Mouse (Mus musculus) macrophage (primary cell): ENCODE data around the gene Zfp185. TPM values are rescaled to one million over a fixed set of nuclear protein-coding genes. Genes with fewer than 3 reads are reported as not detected.

Experiments used
- H3K27ac ChIP-seq: fragments of 350-480 bp; formaldehyde crosslinking; 2 replicates; pipeline ENCODE4 v1.9.0; 2021
- H3K36me3 ChIP-seq: fragments of 350-480 bp; formaldehyde crosslinking; 2 replicates; pipeline ENCODE4 v1.9.0; 2021; ENCODE audit errors: inconsistent target
- H3K4me3 ChIP-seq: fragments of 350-480 bp; formaldehyde crosslinking; 2 replicates; pipeline ENCODE4 v1.9.0; 2021; ENCODE audit errors: inconsistent target
- H3K79me2 ChIP-seq: fragments of 350-480 bp; formaldehyde crosslinking; 2 replicates; pipeline ENCODE4 v1.9.0; 2021; ENCODE audit errors: inconsistent target
- WGBS: methylation state at CpG from one replicate; pipeline ENCODE4 v1.1.7; 2026; ENCODE audit warnings: inconsistent platforms; ENCODE audit not compliant: missing documents; 5-methylcytosine and 5-hydroxymethylcytosine counted together
- polyA plus RNA-seq: library from polyadenylated mRNA; stranded (reverse); fragments of 250-400 nt; gene quantifications from 3 replicates; pipeline ENCODE4 v1.2.4, GENCODE M21; 2018; ENCODE audit warnings: inconsistent platforms
- total RNA-seq, 78 experiments: library from RNA; depleted of rRNA; stranded (reverse); fragments of 250-400 nt; gene quantifications; 1 replicate in 9 of 78; 2 replicates in 24 of 78; 3 replicates in 43 of 78; 4 replicates in 2 of 78; pipeline ENCODE4 v1.2.4; 2018; ENCODE audit warnings: inconsistent platforms in 56 of 78

Gene Zfp185
- total RNA-seq (2018; cell fraction: chromatin; rRNA removed): under 1 TPM in 1 of 26 experiments, not detected in 25; 0.35 TPM
- not detected for total RNA-seq (2018; cell fraction: cytosol; rRNA removed)
- total RNA-seq (2018; cell fraction: nucleus; rRNA removed): not detected
- polyA plus RNA-seq: not detected in 3 replicates

DNA sequence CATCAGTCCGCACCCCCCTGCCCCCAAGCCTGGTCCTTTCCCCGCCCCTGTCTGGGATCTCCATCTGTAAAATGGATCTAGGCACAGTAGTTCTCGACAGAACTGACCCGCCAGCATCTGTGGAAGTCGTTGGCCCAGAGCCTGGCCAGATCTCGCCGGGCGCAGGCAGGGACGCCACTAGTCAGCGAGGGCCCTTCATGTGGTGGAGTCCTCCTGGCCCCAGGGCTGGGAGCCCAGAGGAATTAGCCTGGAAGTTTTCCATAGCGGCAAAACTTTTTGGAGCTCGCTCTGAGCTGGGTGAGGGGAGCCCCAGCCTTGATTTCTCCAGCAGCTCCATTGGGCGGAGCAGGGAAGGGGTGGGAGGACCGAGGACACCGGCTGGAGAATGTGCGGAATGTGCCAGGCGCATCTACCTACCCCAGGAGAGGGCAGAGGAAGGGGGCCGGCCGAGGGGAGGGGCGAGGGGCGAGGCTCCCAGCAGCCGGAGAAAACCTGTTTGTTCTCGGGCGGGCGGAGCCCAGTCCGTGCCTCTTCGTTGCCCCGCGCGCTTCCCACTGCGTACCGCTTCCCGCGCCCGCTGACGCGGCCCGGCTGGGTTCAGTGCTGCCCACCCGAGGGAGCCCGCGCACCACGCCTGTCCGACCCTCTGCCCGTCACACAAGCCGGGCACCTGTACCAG is at the start of gene Zfp185:
Gene Zfp185 (plus strand): TSS at position 499 of the 679 bp plus-strand sequence.
- WGBS: 30% methylated on average over 25 of the region's 45 CpGs
- no peak within 1 kb of the TSS for H3K27ac ChIP-seq

DNA sequence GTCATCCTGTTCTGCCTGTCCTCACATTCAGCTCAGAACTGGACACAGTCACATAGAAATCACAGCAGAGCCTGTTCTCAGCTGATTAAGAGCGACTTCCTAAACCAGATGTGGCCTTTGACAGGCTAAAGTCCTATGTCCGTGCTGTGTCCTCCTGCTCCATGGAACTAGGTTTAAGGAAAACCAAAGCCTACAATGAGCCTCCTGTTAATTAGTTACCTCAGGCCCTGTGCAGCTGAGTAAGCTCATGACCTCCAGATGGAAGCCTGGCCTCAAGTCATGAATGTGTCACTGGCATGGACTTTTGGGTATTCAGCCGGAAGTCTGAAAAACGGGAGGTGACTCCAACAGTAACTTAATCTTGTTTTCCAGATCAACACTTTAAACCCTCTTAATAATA is 33.7 kb upstream of the Zfp185 start:
- no peak overlapping the region for H3K27ac ChIP-seq
- no peaks in the 10 kb centered on the region; the same call in 1 of the 2 replicates for H3K36me3 ChIP-seq
- H3K79me2 ChIP-seq: no peaks in the 10 kb centered on the region
- H3K4me3 ChIP-seq: no peak overlapping the region
- 87% methylated on average over 4 of the region's 4 CpGs for WGBS

More for the DNA sequence above, at the start of gene Zfp185:
- Histone ChIP-seq H3K79me2 (no peaks in the 10 kb centered on the region), H3K36me3 (no peaks in the 10 kb centered on the region), H3K4me3 (no peak within 1 kb of the TSS)

DNA sequence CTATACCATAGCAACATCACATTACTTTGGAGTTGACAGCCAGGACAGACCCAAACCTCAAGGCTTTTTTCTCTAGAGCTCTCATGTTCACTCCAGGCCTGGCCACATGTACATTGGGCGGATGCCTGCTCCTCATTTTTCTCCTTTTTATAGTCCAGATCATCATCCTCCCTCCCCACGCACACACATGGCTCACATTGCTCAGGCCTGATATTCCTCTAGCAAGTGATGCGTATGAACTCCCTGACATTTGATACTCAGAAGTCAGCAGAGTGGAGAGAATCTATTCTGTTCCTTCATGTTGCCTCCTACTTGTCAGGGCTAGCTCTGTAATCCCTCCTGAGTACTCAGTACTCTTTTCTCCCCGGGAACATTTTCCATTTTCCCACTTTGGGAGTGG is 30.7 kb upstream of the Zfp185 start:
- no peaks in the 10 kb centered on the region for H3K79me2 ChIP-seq
- H3K27ac ChIP-seq: no peak overlapping the region
- no peaks in the 10 kb centered on the region for H3K36me3 ChIP-seq
- H3K4me3 ChIP-seq: no peak overlapping the region
- WGBS: 84% methylated on average over 3 of the region's 4 CpGs

DNA sequence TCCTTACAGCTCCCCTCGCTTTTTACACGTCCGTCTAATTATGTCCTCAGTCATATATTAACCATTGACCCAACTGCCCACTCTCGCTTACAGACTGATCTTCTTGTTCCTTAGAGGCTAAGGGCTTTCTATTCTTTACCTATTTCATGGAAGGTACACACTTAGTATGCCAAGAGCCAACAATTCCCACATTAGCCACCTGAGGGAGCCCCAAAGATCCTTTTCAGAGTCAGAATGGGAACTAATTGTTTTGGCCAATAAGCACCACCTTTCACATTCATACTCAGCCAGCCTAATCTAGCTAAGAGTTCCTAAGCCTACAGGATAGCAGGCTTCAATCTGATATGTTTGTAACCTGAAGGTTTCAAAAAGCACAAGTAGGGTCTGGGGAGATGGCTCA is 26.7 kb upstream of the Zfp185 start:
- H3K4me3 ChIP-seq: no peak overlapping the region
- no peaks in the 10 kb centered on the region for H3K36me3 ChIP-seq
- H3K79me2 ChIP-seq: no peaks in the 10 kb centered on the region
- 90% methylated on average over 4 of the region's 4 CpGs for WGBS
- H3K27ac ChIP-seq: no peak overlapping the region

DNA sequence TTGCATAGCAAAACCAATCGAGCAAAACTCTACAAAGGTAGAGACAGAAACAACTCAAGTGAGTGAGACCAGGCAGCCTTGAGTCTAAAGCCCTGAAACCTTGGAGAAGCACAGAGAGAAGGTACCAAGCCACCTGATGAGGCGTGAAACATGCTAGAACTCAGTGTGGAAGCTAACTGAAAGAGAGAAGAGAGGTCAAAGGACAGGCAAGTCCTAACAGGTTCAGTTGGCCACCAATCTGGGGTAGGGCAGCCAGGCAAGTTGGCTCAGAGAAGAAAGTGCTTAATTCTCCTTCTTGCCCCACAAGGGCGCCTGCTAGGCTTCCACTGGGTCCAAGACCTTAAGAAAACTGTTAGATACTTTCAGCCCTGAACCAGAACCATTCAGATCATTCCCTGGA is 25.6 kb upstream of the Zfp185 start:
- WGBS: 77% methylated on average over 3 of the region's 3 CpGs
- no peak overlapping the region for H3K27ac ChIP-seq
- H3K79me2 ChIP-seq: no peaks in the 10 kb centered on the region
- no peak overlapping the region for H3K4me3 ChIP-seq
- H3K36me3 ChIP-seq: no peaks in the 10 kb centered on the region

DNA sequence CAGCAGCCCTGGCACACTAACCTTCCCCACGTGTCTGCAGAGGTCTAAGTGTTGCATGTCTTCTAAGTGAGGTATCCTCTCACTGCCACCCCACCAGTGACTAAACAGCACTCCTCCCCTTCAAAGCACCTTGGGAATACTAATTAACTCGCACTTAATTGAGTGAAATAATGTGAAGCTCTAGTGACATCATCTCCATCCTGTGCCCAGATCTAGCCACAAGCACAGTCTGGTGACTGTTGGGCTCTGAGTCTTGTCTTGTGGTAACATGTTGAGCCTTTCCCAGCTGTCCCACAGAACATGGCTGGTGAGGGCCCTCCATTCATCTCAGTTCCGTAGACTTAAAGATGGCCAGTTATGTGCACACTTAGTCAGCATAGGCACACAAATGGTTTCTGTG is 24.4 kb upstream of the Zfp185 start:
- no peaks in the 10 kb centered on the region for H3K79me2 ChIP-seq
- 86% methylated on average over 2 of the region's 3 CpGs for WGBS
- no peak overlapping the region for H3K4me3 ChIP-seq
- no peaks in the 10 kb centered on the region for H3K36me3 ChIP-seq
- no peak overlapping the region for H3K27ac ChIP-seq

DNA sequence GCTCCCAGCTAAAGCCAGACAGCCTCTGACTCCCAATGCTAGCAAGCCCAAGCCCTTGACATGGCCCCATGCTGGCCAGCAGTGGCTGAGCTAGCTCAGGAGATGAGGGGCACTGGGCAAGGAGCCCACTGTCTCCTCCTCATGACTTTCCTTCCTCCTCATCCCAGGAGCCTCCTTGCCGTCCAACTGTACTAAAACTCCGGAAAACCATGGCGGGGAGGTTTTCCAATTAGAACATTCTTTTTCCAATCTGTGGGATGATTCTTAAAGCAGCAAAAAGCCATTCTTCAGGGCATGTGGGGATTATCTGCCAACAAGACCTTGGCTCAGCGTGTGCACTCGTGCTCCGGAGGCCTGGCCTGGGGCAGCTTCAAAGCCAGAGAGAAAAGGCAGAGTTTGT is 4.3 kb upstream of the Zfp185 start:
- Histone ChIP-seq H3K79me2 (no peaks in the 10 kb centered on the region), H3K36me3 (no peaks in the 10 kb centered on the region), H3K4me3 (no peak overlapping the region), H3K27ac (no peak overlapping the region)
- WGBS: 90% methylated on average over 6 of the region's 6 CpGs

DNA sequence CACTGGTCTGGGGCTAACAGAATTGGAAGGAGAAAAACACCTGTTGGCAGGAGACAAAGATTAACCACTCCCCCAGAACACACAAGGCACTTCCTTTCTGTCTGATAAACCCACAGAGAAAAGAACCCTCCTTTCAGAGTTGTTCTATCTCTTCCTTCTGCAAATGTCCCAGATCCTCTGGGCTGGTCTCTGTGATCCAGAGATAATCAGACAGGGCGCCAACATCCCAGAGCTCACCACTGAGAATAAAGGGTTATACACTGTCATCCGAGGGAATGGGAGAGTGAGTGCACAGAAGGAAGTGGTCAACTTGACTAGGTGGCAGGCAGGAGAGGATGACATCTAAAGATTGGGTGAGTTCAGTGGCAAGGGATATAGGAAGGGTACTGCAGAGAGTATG is 1.5 kb upstream of the Zfp185 start:
- 48% methylated on average over 2 of the region's 2 CpGs for WGBS
- H3K27ac ChIP-seq: no peak overlapping the region
- no peaks in the 10 kb centered on the region for H3K79me2 ChIP-seq
- no peaks in the 10 kb centered on the region for H3K36me3 ChIP-seq
- no peak overlapping the region for H3K4me3 ChIP-seq

DNA sequence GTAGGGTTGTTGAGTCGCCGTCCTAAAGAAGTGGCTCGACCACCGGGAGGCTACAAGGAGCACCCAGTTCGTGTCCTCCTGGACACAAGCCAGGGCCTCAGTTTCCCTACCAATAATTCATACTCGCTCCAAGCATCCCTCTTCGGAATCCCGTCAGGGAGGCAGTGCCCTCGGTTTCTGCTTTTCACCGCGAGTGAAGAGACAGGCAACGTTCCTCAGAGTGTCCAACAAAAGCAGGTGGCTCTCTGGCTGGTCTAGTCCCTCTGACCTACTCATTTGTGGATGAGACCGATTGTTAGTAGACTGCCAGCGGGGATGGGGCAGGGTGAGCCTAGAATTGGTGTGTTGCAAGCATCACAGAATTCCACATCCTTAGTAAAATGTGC is 374 bp downstream of the Zfp185 start:
- 30% methylated on average over 11 of the region's 14 CpGs for WGBS
- H3K79me2 ChIP-seq: no peaks in the 10 kb centered on the region
- no peak overlapping the region for H3K4me3 ChIP-seq
- no peaks in the 10 kb centered on the region for H3K36me3 ChIP-seq
- no peak overlapping the region for H3K27ac ChIP-seq

DNA sequence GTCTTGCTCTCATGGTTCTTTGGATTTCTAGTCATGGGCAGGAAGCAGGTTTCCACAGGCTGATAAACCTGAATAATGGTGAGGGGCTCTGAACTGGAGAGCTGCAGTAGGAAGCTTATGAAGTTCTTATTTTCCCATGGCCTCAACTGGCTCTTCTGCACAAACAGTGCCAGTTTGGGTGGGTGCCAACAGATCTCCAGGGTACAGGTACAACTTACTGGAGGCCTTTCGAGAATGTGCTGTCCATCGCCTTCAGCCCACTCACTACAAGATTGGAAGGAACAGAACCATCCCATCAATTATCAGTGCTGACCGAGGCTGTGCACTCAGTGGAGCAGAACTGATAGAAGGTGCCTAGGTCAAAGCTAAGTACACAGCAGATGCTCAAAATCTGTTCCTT is 1.3 kb downstream of the Zfp185 start:
- WGBS: 100% methylated on average over 1 of the region's 3 CpGs
- Histone ChIP-seq H3K36me3 (no peaks in the 10 kb centered on the region), H3K79me2 (no peaks in the 10 kb centered on the region), H3K27ac (no peak overlapping the region), H3K4me3 (no peak overlapping the region)

DNA sequence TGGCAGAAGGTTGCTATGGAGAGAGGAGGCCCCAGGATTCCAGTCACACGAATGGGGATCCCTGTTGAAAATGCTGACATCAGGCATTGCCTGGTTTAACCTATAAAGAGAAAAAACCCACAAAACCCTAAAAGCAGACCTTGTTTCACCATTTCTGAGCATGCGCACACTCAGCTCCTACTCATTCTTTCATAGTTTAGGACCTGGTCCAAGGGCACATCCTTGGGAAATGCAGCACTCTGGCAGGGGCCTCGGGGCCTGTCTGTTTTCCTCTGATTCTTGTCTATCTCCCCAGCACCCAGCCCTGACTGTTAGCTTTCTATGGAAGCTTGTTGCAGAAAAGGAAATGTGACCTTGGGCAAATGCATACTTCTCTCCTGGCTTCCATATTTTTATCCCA is 3.4 kb downstream of the Zfp185 start:
- 76% methylated on average over 2 of the region's 3 CpGs for WGBS
- Histone ChIP-seq H3K36me3 (no peaks in the 10 kb centered on the region), H3K79me2 (no peaks in the 10 kb centered on the region), H3K27ac (no peak overlapping the region), H3K4me3 (no peak overlapping the region)

DNA sequence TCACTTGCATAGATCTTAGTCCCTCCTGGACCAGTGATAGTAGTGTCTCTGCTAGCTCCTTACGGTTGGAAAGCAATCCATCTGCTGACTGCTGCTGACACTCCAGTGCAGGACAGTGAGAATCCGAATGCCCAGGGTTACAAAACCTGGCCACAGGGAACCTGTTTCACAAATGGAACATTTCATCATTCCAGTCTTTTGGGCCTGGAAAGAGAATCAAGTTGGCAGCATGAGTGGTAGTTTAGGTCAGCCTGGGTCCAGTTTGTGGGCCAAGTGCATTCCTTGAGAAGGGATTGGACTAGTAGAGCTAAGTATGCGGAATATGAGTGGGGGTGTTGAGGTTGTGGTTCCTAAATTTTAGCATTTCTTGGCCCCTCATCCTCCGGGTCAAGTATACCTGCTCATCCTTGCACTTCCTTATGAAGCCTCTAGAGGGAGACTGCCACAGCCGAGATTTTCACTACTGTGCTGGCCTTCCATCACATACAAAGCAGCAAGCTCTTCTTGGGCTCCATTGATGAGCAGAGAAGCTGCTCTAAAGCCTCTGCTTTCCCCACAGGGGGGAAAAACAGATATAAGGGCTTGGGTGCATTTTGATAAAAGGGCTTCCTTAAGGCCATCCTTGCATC is 5.3 kb downstream of the Zfp185 start:
- no peaks in the 10 kb centered on the region for H3K79me2 ChIP-seq
- 61% methylated on average over 4 of the region's 5 CpGs for WGBS
- no peak overlapping the region for H3K4me3 ChIP-seq
- no peak overlapping the region for H3K27ac ChIP-seq
- H3K36me3 ChIP-seq: no peaks in the 10 kb centered on the region

DNA sequence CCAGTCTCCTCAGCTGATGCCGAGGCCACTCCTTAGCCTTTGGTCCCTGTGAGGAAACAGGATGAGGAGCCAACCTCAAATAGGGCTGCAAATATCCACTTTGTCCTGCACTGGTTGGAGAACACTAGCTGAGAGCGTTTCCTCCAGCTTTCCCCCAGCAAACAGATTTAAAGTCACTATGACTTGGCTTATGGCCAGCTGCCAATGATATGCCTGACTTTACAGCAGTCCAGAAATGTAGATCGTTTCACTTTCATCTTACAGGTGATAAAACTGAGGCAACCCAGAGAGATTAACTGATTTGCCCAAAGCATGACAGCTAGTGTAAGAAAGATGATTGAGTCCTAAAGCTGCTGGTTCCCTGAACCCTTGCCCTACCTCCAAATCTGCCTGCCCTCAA is 8.4 kb downstream of the Zfp185 start:
- H3K4me3 ChIP-seq: no peak overlapping the region
- H3K36me3 ChIP-seq: no peaks in the 10 kb centered on the region
- 36% methylated on average over 3 of the region's 3 CpGs for WGBS
- H3K79me2 ChIP-seq: no peaks in the 10 kb centered on the region
- no peak overlapping the region for H3K27ac ChIP-seq

DNA sequence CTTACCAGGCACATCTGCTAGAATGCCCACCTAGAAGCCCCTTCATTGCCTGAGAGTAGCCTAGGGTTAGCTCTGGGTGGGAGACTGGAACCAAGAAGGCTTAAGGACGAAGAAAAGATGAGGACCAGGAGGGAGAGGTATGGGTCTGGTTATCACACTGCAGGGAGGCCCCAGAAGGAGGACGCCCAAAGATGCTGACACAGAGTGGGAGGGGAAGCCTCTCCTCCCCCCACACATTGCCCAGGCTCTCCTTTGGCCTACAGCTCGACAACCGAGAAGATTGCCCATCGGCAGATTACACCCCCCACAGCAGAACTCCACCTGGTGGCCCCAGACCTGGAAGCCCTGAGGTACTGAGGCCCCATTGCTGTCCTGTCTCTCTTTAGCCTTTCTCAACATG is 16.0 kb downstream of the Zfp185 start:
- H3K36me3 ChIP-seq: no peaks in the 10 kb centered on the region
- no CpG with 5 or more reads among the region's 5 CpGs for WGBS
- H3K79me2 ChIP-seq: no peaks in the 10 kb centered on the region
- no peak overlapping the region for H3K4me3 ChIP-seq
- H3K27ac ChIP-seq: no peak overlapping the region

DNA sequence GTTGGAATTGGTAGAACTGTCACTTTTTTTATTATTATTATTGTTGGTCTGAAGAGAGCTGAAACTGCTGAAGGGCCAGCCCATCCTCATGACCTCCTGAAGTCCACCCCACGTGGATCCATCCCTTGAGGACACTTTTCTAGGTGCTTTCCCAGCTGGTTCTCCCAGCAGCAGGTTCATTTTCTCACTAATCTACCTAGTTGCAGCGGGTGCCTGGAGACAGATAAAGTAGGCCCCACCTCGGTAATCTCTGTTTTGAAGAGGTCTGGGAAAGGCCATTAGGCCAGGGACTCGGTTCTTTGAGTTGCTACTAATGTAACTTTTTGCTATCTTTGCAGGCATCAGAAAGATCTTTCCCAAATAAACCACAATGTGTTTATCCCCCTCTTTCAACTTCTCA is 18.5 kb downstream of the Zfp185 start:
- 93% methylated on average over 4 of the region's 4 CpGs for WGBS
- H3K27ac ChIP-seq: no peak overlapping the region

More for the DNA sequence above, 18.5 kb downstream of the Zfp185 start:
- Histone ChIP-seq H3K79me2 (no peaks in the 10 kb centered on the region), H3K4me3 (no peak overlapping the region), H3K36me3 (no peaks in the 10 kb centered on the region)
